Mouse (Mus musculus): ENCODE results near the gene Noc3l.

Gene Noc3l

GRCm38 (mm10) chr19:38760441-38760840, 58.6 kb downstream of the Noc3l start:
- no peak for ATAC-seq (ENCODE audit: insufficient number of reproducible peaks, low FRiP score, low TSS enrichment)

- ATAC-seq (ENCODE audit: insufficient number of reproducible peaks, low FRiP score, low TSS enrichment) = no peak
Measured at GRCm38 (mm10) chr19:38758685-38759472, 60.2 kb downstream of the Noc3l start.

- no peak for ATAC-seq (ENCODE audit: insufficient number of reproducible peaks, low FRiP score, low TSS enrichment)
Measured at GRCm38 (mm10) chr19:38758056-38758455, 61.0 kb downstream of the Noc3l start.

GRCm38 (mm10) chr19:38757161-38757560, 61.9 kb downstream of the Noc3l start:
- ATAC-seq (ENCODE audit: insufficient number of reproducible peaks, low FRiP score, low TSS enrichment) = no peak

- no peak for ATAC-seq (ENCODE audit: insufficient number of reproducible peaks, low FRiP score, low TSS enrichment)
Measured at GRCm38 (mm10) chr19:38750192-38750591, 68.8 kb downstream of the Noc3l start.

GRCm38 (mm10) chr19:38746492-38747014, 72.5 kb downstream of the Noc3l start:
- ATAC-seq (ENCODE audit: insufficient number of reproducible peaks, low FRiP score, low TSS enrichment) = no peak

GRCm38 (mm10) chr19:38745810-38746491, 73.1 kb downstream of the Noc3l start:
- ATAC-seq (ENCODE audit: insufficient number of reproducible peaks, low FRiP score, low TSS enrichment) = no peak

- ATAC-seq (ENCODE audit: insufficient number of reproducible peaks, low FRiP score, low TSS enrichment) = no peak
Measured at GRCm38 (mm10) chr19:38744546-38744945, 74.5 kb downstream of the Noc3l start.

Measured in cerebellum, adult (tissue).